Mouse (Mus musculus): ENCODE measurements at regions not wholly inside any gene's neighbourhood (a gene's known extent, or its start where the extent isn't known, plus 50 kb on each side); places are given as distances from the start of the nearest gene placed in this dataset.

DNA sequence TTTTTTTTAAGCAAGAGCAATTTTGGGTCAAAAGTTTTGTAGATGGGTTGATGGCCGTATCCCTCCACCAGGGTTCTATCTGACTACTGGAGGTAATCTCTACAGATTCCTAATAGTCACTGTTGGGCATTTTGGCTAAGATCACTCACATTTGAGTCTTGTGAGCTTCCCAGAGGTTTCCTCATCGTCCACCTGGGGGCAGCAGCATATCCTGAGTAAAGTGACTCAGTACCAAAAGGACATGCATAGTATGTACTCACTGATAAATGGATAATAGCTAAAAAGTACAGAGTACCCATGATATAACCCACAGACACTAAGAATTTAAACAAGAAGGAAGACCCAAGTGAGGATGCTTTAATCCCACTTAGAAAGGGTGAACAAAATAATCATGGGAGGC, 1390.0 kb downstream of the Amy2a5 start:
- peak; percentile 3 for DNase-seq

All from right cerebral cortex, postnatal 14 days (tissue).